Mouse (Mus musculus) intestine, postnatal 0 days (tissue): ENCODE data around the gene Ermn. TPM values are rescaled to one million over a fixed set of nuclear protein-coding genes. Genes with fewer than 3 reads are reported as not detected.

Source experiments
- ATAC-seq: fragments of 200-750 bp; cut with Nextera tagmentation; 2 replicates; pipeline ENCODE4 v1.8.0; 2017; ENCODE audit warnings: mild to moderate bottlenecking, moderate TSS enrichment, moderate library complexity
- H3K27ac ChIP-seq: fragments of 300-500 bp; sonication (generic); 2 replicates; pipeline ENCODE4 v1.5.1; 2014; ENCODE audit warnings: mild to moderate bottlenecking, low read depth, low read length, moderate library complexity
- H3K27me3 ChIP-seq: fragments of 300-500 bp; sonication (generic); replicated peaks from 2 replicates; pipeline ENCODE4 v1.6.1; 2014; ENCODE audit warnings: low read length, mixed read lengths; ENCODE audit not compliant: control insufficient read depth, insufficient read depth
- H3K36me3 ChIP-seq: fragments of 300-500 bp; sonication (generic); 2 replicates; pipeline ENCODE4 v1.6.1; 2014; ENCODE audit warnings: mild to moderate bottlenecking, moderate library complexity; ENCODE audit not compliant: control insufficient read depth, insufficient read depth
- H3K4me1 ChIP-seq: fragments of 300-500 bp; sonication (generic); replicated peaks from 2 replicates; pipeline ENCODE4 v1.6.1; 2014; ENCODE audit warnings: antibody characterized with exemption, low read length, mixed read lengths; ENCODE audit not compliant: control insufficient read depth, insufficient read depth
- H3K4me2 ChIP-seq: fragments of 300-500 bp; sonication (generic); replicated peaks from 2 replicates; pipeline ENCODE4 v1.6.1; 2014; ENCODE audit warnings: low read depth, mild to moderate bottlenecking, moderate library complexity
- H3K4me3 ChIP-seq: fragments of 300-500 bp; sonication (generic); 2 replicates; pipeline ENCODE4 v1.5.1; 2014; ENCODE audit warnings: low read depth, low read length
- H3K9ac ChIP-seq: fragments of 300-500 bp; sonication (generic); 2 replicates; pipeline ENCODE4 v1.6.1; 2014; ENCODE audit warnings: mild to moderate bottlenecking, low read depth, low read length
- H3K9me3 ChIP-seq: fragments of 300-500 bp; sonication (generic); 2 replicates; pipeline ENCODE4 v1.6.1; 2016; ENCODE audit warnings: mixed run types; ENCODE audit not compliant: control insufficient read depth
- CTCF ChIP-seq: sonication (generic); IDR thresholded peaks from 2 replicates; pipeline ENCODE4 v1.5.1; 2016; ENCODE audit warnings: low read depth, mild to moderate bottlenecking, control low read depth, antibody characterized with exemption, moderate library complexity
- WGBS: fragments of 180-500 bp; shearing (Covaris S2); extraction: QIAGEN DNeasy Blood & Tissue Kit; methylation state at CpG from one replicate; pipeline ENCODE4 v1.1.7; 2014; 5-methylcytosine and 5-hydroxymethylcytosine counted together
- polyA plus RNA-seq: library from polyadenylated mRNA; unstranded; fragments of >200 nt; fragmentation: Nextera tagmentation; extraction: Ambion mirVana; gene quantifications from 2 replicates; pipeline ENCODE4 v1.2.1, GENCODE M21; 2015

Gene Ermn
- polyA plus RNA-seq, 1 experiment from 2014 or later: 0.07 TPM

- no peak for ATAC-seq
- Histone ChIP-seq H3K27ac (no peak overlapping the region), H3K36me3 (no peaks in the 10 kb centered on the region), H3K9me3 (no peaks in the 10 kb centered on the region), H3K9ac (no peak overlapping the region), H3K4me3 (no peak overlapping the region), H3K4me1 (no peaks in the 10 kb centered on the region), H3K4me2 (no peak overlapping the region), H3K27me3 (no peaks in the 10 kb centered on the region)
- WGBS: 79% methylated on average over 4 of the region's 4 CpGs
- no peak for TF ChIP-seq CTCF
Observed at GRCm38 (mm10) chr2:58035635-58036034, 17.0 kb downstream of the Ermn start.

- WGBS: 79% methylated on average over 3 of the region's 3 CpGs
- TF ChIP-seq CTCF: no peak
- Histone ChIP-seq H3K4me2 (no peak overlapping the region), H3K27me3 (no peaks in the 10 kb centered on the region), H3K4me3 (no peak overlapping the region), H3K4me1 (no peaks in the 10 kb centered on the region), H3K9me3 (no peaks in the 10 kb centered on the region), H3K36me3 (no peaks in the 10 kb centered on the region), H3K9ac (no peak overlapping the region), H3K27ac (no peak overlapping the region)
- ATAC-seq: no peak
Observed at GRCm38 (mm10) chr2:58031431-58031830, 21.2 kb downstream of the Ermn start.

- H3K4me1 ChIP-seq: no peaks in the 10 kb centered on the region
- H3K36me3 ChIP-seq: no peaks in the 10 kb centered on the region
- H3K4me2 ChIP-seq: no peak overlapping the region
- peak; percentile 74 for TF ChIP-seq CTCF
- no peak overlapping the region for H3K4me3 ChIP-seq
- H3K27me3 ChIP-seq: no peaks in the 10 kb centered on the region
- no peaks in the 10 kb centered on the region for H3K9me3 ChIP-seq
- H3K27ac ChIP-seq: no peak overlapping the region
- ATAC-seq: no peak
- no peak overlapping the region for H3K9ac ChIP-seq
- WGBS: 29% methylated on average over 7 of the region's 7 CpGs
Observed at GRCm38 (mm10) chr2:58029404-58029803, 23.3 kb downstream of the Ermn start.

DNA sequence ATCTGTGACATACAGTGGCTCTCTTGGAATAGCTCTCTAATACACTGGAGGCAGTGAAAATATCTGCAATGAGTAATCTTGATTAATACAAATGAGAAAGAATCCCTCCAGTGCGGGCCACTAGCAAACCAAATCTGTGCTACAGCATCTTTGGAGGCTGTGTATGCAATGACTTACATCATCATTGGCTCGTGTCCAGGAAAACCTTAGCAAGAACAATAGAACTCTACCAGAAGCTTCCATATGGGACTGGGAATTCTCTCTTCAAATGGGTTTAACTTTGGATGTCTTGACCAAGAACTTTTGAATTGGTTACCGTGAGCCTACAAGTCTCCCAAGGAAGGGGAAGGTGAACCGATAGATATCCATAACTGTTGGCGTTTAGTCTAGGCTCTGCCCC, 25.9 kb downstream of the Ermn start:
- no peak for ATAC-seq
- H3K36me3 ChIP-seq: no peaks in the 10 kb centered on the region
- no peak overlapping the region for H3K27ac ChIP-seq
- TF ChIP-seq CTCF: no peak
- no peak overlapping the region for H3K9ac ChIP-seq
- H3K9me3 ChIP-seq: no peaks in the 10 kb centered on the region
- H3K4me2 ChIP-seq: no peak overlapping the region
- H3K27me3 ChIP-seq: no peaks in the 10 kb centered on the region
- H3K4me3 ChIP-seq: no peak overlapping the region
- WGBS: 81% methylated on average over 5 of the region's 5 CpGs
- no peaks in the 10 kb centered on the region for H3K4me1 ChIP-seq

DNA sequence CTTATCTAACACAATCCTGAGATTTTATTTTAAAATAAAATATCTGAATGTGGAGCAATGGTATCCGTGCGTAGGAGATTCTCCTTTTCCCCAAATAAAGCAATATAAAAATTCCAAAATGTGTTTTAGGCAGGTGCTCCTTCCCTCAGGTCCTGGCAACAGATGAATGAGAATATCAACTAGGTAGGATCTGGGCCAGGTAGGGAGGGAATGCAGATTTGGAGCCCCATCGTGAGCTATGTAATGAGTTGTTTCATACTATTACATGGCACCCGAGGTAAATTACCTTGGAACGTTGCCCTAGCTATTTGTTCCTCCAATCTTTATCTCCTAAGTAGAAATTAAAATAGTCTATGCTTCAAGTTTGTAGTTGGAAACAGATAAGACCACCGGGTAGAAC, 29.1 kb downstream of the Ermn start:
- Histone ChIP-seq H3K4me3 (no peak overlapping the region), H3K36me3 (no peaks in the 10 kb centered on the region), H3K4me1 (no peaks in the 10 kb centered on the region), H3K27me3 (no peaks in the 10 kb centered on the region), H3K4me2 (no peak overlapping the region), H3K27ac (no peak overlapping the region), H3K9ac (no peak overlapping the region), H3K9me3 (no peaks in the 10 kb centered on the region)
- ATAC-seq: no peak
- no peak for TF ChIP-seq CTCF
- 86% methylated on average over 6 of the region's 6 CpGs for WGBS

GRCm38 (mm10) chr2:58007081-58007480, 45.6 kb downstream of the Ermn start:
- no peak for ATAC-seq
- Histone ChIP-seq H3K36me3 (no peaks in the 10 kb centered on the region), H3K9ac (no peak overlapping the region), H3K27me3 (no peaks in the 10 kb centered on the region), H3K4me1 (no peaks in the 10 kb centered on the region), H3K4me2 (no peak overlapping the region), H3K9me3 (no peaks in the 10 kb centered on the region), H3K27ac (no peak overlapping the region), H3K4me3 (no peak overlapping the region)
- WGBS: 87% methylated on average over 5 of the region's 5 CpGs
- no peak for TF ChIP-seq CTCF

- Histone ChIP-seq H3K36me3 (no peaks in the 10 kb centered on the region), H3K4me3 (no peak overlapping the region), H3K4me1 (no peaks in the 10 kb centered on the region), H3K9me3 (no peaks in the 10 kb centered on the region), H3K9ac (no peak overlapping the region), H3K27me3 (no peaks in the 10 kb centered on the region), H3K27ac (no peak overlapping the region), H3K4me2 (0 out of 2 replicates have a peak overlapping the region, but pooled peaks have one; percentile 2)
- peak; percentile 94 for ATAC-seq
- WGBS: 17% methylated on average over 3 of the region's 3 CpGs
- TF ChIP-seq CTCF: no peak
Observed at GRCm38 (mm10) chr2:58001497-58001896, 51.2 kb downstream of the Ermn start.
